Mouse (Mus musculus) small intestine, adult 2 months (tissue): ENCODE measurements at regions not wholly inside any gene's neighbourhood (a gene's known extent, or its start where the extent isn't known, plus 50 kb on each side); places are given as distances from the start of the nearest gene placed in this dataset.

Experiments
- H3K27ac ChIP-seq: fragments of 200-500 bp; 2 replicates; pipeline ENCODE4 v1.5.1; 2012; ENCODE audit warnings: low read depth, low read length, control low read depth, inconsistent platforms; ENCODE audit not compliant: insufficient read depth
- H3K27me3 ChIP-seq: fragments of 200-500 bp; 2 replicates; pipeline ENCODE4 v1.6.1; 2012; ENCODE audit warnings: mild to moderate bottlenecking, moderate library complexity, low read length, inconsistent platforms; ENCODE audit not compliant: control insufficient read depth, insufficient read depth
- H3K36me3 ChIP-seq: fragments of 200-500 bp; 2 replicates; pipeline ENCODE4 v1.6.1; 2012; ENCODE audit warnings: mild to moderate bottlenecking, low read length, control low read depth, inconsistent platforms; ENCODE audit not compliant: control insufficient read depth, insufficient read depth
- H3K4me1 ChIP-seq: fragments of 200-500 bp; 2 replicates; pipeline ENCODE4 v1.6.1; 2012; ENCODE audit warnings: low read length, inconsistent platforms, mixed read lengths; ENCODE audit not compliant: control insufficient read depth, insufficient read depth, insufficient read length
- H3K4me3 ChIP-seq: fragments of 200-500 bp; 2 replicates; pipeline ENCODE4 v1.5.1; 2012; ENCODE audit warnings: low read depth, mild to moderate bottlenecking, control low read depth, inconsistent platforms, low read length, moderate library complexity
- CTCF ChIP-seq: fragments of 200-500 bp; IDR thresholded peaks from 2 replicates; pipeline ENCODE4 v1.5.1; 2012; ENCODE audit warnings: low read depth, mild to moderate bottlenecking, control low read depth, inconsistent platforms, low read length, moderate library complexity, mixed read lengths; ENCODE audit not compliant: insufficient replicate concordance, insufficient read length; ENCODE audit errors: extremely low read depth
- POLR2A ChIP-seq: fragments of 200-500 bp; IDR thresholded peaks from 2 replicates; pipeline ENCODE4 v1.6.1; 2012; ENCODE audit warnings: low read depth, mild to moderate bottlenecking, control low read depth, inconsistent platforms, low read length, moderate library complexity
- WGBS: fragments of 180-500 bp; shearing (Covaris S2); methylation state at CpG from one replicate; pipeline ENCODE4 v1.1.7; 2018; 5-methylcytosine and 5-hydroxymethylcytosine counted together

DNA sequence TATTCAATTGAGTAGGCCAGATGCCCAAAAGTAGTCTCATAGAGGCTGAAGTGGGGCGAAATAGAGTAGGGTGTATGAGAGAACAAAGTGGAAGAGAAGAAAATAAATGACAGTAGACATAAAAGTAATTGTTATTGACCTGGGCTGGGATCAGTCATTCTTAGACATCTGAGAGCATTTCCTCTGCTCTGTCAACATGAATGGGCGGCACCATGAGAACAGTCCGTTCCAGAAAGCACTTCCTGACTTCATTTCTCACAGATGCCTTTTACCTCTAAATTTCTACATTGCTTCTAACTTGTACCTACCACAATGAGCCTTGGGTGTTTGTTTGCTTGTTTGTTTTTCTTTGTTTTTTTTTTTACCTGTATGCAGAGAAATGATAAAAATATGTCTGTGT, 148.5 kb upstream of the Dph6 start:
- no peaks in the 10 kb centered on the region for H3K27me3 ChIP-seq
- TF ChIP-seq CTCF (no peak), POLR2A (no peak)
- no peak overlapping the region for H3K4me3 ChIP-seq
- no peaks in the 10 kb centered on the region for H3K36me3 ChIP-seq
- no peak overlapping the region for H3K27ac ChIP-seq
- H3K4me1 ChIP-seq: no peaks in the 10 kb centered on the region
- WGBS: 80% methylated on average over 3 of the region's 3 CpGs

DNA sequence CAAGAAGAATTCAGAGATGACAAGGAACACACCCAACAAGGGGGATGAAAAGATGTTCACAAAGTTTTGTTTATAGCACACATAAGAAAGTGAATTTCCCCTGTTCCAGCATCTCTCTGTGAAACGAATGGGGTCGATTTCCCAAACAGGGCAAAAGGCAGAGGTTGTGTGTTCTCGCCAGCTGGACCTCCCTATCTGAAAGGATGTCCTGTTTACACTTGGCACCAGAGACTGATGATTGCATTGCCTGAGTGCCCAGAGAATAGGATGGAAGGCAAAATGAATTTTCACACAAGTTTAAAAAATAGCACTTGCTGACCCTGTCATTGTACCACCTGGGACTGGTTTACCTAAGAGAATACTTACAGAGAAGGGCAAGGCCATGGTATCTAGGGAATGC, 149.2 kb upstream of the Dph6 start:
- H3K4me1 ChIP-seq: no peaks in the 10 kb centered on the region
- no peak overlapping the region for H3K4me3 ChIP-seq
- H3K36me3 ChIP-seq: no peaks in the 10 kb centered on the region
- 53% methylated on average over 3 of the region's 3 CpGs for WGBS
- no peak overlapping the region for H3K27ac ChIP-seq
- H3K27me3 ChIP-seq: no peaks in the 10 kb centered on the region
- TF ChIP-seq POLR2A (no peak), CTCF (no peak)

DNA sequence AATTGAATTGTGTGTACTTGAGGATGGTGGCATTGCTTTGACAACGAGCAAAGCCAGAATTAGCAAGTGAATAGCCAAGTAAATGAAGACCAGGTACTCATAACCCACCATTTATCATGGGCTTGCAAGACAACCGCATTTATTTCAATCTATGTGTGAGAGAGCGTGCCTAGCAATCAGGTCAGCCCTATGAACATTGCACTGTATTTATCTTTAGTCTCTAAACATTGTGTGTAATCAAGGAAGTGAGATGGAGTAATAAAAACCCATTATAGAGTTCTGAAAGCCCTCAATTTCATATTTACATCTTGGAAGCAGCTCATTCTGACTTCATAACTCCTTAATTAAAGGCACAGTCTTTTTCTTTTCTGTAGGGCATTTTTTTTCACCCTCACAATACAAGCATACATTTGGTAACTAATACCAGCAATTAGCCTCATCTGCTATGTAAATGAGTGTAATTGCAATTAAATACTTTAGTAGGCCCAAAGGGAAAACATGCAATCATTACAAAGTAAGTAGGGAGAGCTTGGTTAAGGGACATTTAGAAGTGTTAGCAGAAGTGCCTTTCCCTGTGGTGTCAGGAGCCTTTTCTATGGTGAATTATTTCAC, 150.8 kb upstream of the Dph6 start:
- no peak for TF ChIP-seq POLR2A
- no peak for TF ChIP-seq CTCF
- Histone ChIP-seq H3K27ac (no peak overlapping the region), H3K4me1 (no peaks in the 10 kb centered on the region), H3K27me3 (no peaks in the 10 kb centered on the region), H3K36me3 (no peaks in the 10 kb centered on the region), H3K4me3 (no peak overlapping the region)
- WGBS: 54% methylated on average over 3 of the region's 3 CpGs

DNA sequence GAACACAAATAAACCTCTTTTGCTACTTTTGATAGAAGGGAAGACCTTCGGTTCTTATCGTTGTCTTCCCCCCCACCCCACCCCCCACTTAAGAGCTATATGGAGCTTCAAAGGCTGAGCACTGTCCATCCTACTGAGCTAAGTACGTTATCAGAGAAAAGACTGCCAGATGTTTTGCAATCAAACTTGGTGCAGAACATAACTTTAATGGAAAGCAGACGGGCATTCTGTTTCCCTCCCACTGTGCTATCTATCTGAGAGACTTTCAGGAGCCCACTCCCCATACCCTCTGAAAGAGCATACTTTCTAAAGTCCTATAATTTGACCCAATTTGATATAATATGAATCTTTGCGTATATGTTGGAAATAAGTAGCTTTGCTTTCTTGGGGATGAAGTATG, 153.3 kb upstream of the Dph6 start:
- Histone ChIP-seq H3K27ac (no peak overlapping the region), H3K4me3 (no peak overlapping the region), H3K36me3 (no peaks in the 10 kb centered on the region), H3K4me1 (no peaks in the 10 kb centered on the region), H3K27me3 (no peaks in the 10 kb centered on the region)
- WGBS: 73% methylated on average over 5 of the region's 5 CpGs
- TF ChIP-seq POLR2A (no peak), CTCF (no peak)

DNA sequence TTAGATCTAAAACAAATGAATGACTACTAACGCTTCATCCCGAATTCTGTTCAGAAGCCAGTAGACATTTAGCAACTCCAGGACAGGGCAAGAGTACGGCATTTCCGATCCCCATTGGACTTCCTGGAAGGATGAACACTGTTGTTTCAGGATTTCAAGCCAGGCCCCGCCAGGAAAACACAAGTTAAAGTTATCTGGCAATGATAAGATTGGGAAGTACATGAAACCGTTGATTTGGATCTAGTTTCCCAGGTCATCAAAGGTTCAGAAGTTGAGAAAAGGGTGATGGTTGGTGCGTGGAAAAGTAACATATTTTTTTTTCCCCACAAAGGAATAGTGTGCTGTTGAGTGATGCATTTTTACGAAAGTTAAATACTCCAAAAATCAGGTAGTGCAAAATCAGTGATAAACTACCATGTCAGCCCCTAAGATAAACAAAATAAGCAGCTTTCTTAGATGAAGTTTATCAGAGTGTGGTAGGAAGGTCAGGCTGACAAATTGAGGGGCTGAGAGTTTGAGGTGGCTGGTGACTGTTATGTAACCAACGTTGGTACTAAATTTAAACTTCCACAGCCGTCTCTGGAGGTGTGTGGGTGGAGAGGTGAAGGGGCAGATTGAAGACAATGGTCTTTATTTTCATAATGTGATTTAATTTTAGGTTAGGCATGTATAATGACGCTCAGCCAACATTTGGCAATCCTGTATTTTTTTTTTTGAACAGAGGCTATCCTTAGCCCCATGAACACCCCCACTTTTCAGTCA, 157.6 kb upstream of the Dph6 start:
- no peaks in the 10 kb centered on the region for H3K4me1 ChIP-seq
- 58% methylated on average over 11 of the region's 11 CpGs for WGBS
- H3K36me3 ChIP-seq: no peaks in the 10 kb centered on the region
- TF ChIP-seq CTCF: no peak
- TF ChIP-seq POLR2A: no peak
- no peak overlapping the region for H3K4me3 ChIP-seq
- H3K27ac ChIP-seq: no peak overlapping the region
- no peaks in the 10 kb centered on the region for H3K27me3 ChIP-seq

DNA sequence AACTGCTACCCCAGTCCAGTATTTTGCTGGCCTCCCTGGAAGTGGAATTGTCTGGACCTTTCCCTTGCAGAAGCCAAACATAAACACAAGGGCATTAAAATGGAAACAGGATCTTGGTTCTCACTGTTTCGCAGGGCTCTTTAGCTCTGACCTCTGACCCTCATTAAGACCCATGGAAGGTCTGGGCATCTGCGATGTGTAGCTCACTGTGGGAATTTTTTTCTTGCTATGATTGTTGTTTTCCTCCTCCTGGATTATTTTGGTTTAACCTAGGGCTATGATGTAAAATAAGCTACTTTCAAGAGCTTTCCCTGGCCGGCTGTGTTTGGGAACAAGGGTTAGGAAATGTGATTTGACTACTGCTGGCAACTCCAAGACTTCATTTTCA, 158.1 kb upstream of the Dph6 start:
- Histone ChIP-seq H3K4me3 (no peak overlapping the region), H3K36me3 (no peaks in the 10 kb centered on the region), H3K4me1 (no peaks in the 10 kb centered on the region), H3K27ac (no peak overlapping the region), H3K27me3 (no peaks in the 10 kb centered on the region)
- 66% methylated on average over 3 of the region's 3 CpGs for WGBS
- TF ChIP-seq POLR2A (no peak), CTCF (no peak)

DNA sequence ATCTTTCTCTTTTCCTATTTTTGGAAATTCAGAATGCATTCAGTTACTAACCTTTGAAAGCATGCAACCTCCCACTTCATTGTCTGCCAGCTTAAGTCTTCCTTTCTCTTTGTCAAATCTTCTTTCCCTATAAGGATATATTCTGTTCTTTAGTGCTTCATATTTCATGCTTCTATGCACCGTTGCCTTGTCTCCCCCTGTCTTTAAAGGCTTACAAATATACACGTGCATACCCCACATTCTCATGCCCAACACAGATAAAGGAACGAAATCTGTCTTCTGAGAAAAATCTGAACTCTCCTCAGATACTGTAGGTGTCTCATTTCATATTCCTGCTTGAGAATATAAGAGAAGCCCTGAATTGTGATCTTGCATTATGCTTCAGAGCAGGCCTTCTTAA, 167.9 kb upstream of the Dph6 start:
- no peak for TF ChIP-seq POLR2A
- no peak for TF ChIP-seq CTCF
- H3K27me3 ChIP-seq: no peaks in the 10 kb centered on the region
- 69% methylated on average over 3 of the region's 3 CpGs for WGBS
- H3K36me3 ChIP-seq: no peaks in the 10 kb centered on the region
- H3K27ac ChIP-seq: no peak overlapping the region
- no peak overlapping the region for H3K4me3 ChIP-seq
- H3K4me1 ChIP-seq: no peaks in the 10 kb centered on the region

DNA sequence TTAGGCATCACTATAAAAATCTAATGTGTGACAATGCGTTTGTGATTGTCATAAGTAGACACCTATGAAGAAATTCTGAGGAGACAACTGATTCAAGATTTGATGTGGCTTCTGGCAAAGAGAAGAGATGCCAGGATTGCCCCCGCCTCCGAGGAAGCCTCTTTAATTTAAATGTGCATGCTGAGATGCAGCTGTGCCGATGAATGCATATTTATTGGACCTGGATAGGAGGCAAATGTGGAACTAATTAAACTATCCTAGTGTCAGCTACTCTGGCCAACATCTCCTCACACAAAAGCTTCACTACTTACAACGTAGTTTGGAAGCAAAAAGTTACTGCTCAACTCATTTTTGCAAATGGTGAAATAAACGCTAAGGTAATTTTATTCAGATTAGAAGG, 173.4 kb upstream of the Dph6 start:
- TF ChIP-seq POLR2A (no peak), CTCF (no peak)
- H3K27ac ChIP-seq: no peak overlapping the region
- H3K4me1 ChIP-seq: no peaks in the 10 kb centered on the region
- 82% methylated on average over 6 of the region's 6 CpGs for WGBS
- no peaks in the 10 kb centered on the region for H3K27me3 ChIP-seq
- H3K4me3 ChIP-seq: no peak overlapping the region
- no peaks in the 10 kb centered on the region for H3K36me3 ChIP-seq
